Mouse (Mus musculus) midbrain, postnatal 0 days (tissue): ENCODE measurements around the gene Rbpj. TPM values are rescaled to one million over a fixed set of nuclear protein-coding genes. Genes with fewer than 3 reads are reported as not detected.

Experiments used
- ATAC-seq: fragments of 200-750 bp; cut with Nextera tagmentation; 2 replicates; pipeline ENCODE4 v1.8.0; 2017; ENCODE audit warnings: moderate number of reproducible peaks, mild to moderate bottlenecking, moderate TSS enrichment, moderate library complexity; ENCODE audit not compliant: low FRiP score
- DNase-seq: peaks from one replicate; pipeline ENCODE4 v3.0.0-alpha.2; 2015; ENCODE audit warnings: low spot score
- H3K27ac ChIP-seq: fragments of 300-500 bp; sonication (generic); 2 replicates; pipeline ENCODE4 v1.5.1; 2014; ENCODE audit warnings: low read depth, mild to moderate bottlenecking, low read length, mixed read lengths
- H3K27me3 ChIP-seq: fragments of 300-500 bp; sonication (generic); 2 replicates; pipeline ENCODE4 v1.6.1; 2014; ENCODE audit warnings: low read length, control low read depth, mixed read lengths; ENCODE audit not compliant: insufficient read depth
- H3K36me3 ChIP-seq: fragments of 300-500 bp; sonication (generic); 2 replicates; pipeline ENCODE4 v1.6.1; 2014; ENCODE audit warnings: low read length, control low read depth, mixed read lengths; ENCODE audit not compliant: insufficient read depth
- H3K4me1 ChIP-seq: fragments of 300-500 bp; sonication (generic); 2 replicates; pipeline ENCODE4 v1.6.1; 2014; ENCODE audit warnings: mild to moderate bottlenecking, control low read depth, antibody characterized with exemption, low read length, mixed read lengths; ENCODE audit not compliant: insufficient read depth
- H3K4me2 ChIP-seq: fragments of 300-500 bp; sonication (generic); 2 replicates; pipeline ENCODE4 v1.6.1; 2014; ENCODE audit warnings: low read depth, mild to moderate bottlenecking, low read length, mixed read lengths; ENCODE audit not compliant: poor library complexity, severe bottlenecking
- H3K4me3 ChIP-seq: fragments of 300-500 bp; sonication (generic); 2 replicates; pipeline ENCODE4 v1.5.1; 2014; ENCODE audit warnings: low read depth, mild to moderate bottlenecking, low read length, moderate library complexity
- H3K9ac ChIP-seq: fragments of 300-500 bp; sonication (generic); replicated peaks from 2 replicates; pipeline ENCODE4 v1.6.1; 2014; ENCODE audit warnings: mild to moderate bottlenecking, low read length, moderate library complexity, mixed read lengths; ENCODE audit not compliant: poor library complexity, severe bottlenecking
- H3K9me3 ChIP-seq: fragments of 300-500 bp; sonication (generic); 2 replicates; pipeline ENCODE4 v1.6.1; 2016; ENCODE audit warnings: low read length, control low read depth
- CTCF ChIP-seq: IDR thresholded peaks from 2 replicates; pipeline ENCODE4 v1.5.1; 2016; ENCODE audit warnings: antibody characterized with exemption, mild to moderate bottlenecking
- WGBS: fragments of 180-500 bp; shearing (Covaris S2); extraction: QIAGEN DNeasy Blood & Tissue Kit; methylation state at CpG from one replicate; pipeline ENCODE4 v1.1.7; 2014; 5-methylcytosine and 5-hydroxymethylcytosine counted together
- polyA plus RNA-seq: library from polyadenylated mRNA; unstranded; fragments of >200 nt; fragmentation: Nextera tagmentation; extraction: Ambion mirVana; gene quantifications from 2 replicates; pipeline ENCODE4 v1.2.1, GENCODE M21; 2015
- total RNA-seq: library from RNA; depleted of rRNA; stranded (reverse); fragments of >200 nt; gene quantifications from 2 replicates; pipeline ENCODE4 v1.2.3, GENCODE M21; 2014

The Rbpj gene
- total and polyA plus RNA-seq, 2 experiments from 2014 or later, result 14.8 to 21.0 TPM

- H3K4me1 ChIP-seq, result no peaks in the 10 kb centered on the region
- no peak overlapping the region for H3K4me3 ChIP-seq
- H3K9ac ChIP-seq, result no peak overlapping the region
- 94% methylated on average over 6 of the region's 6 CpGs for WGBS
- no peak overlapping the region for H3K4me2 ChIP-seq
- no peak for TF ChIP-seq CTCF
- DNase-seq, result no peak
- no peaks in the 10 kb centered on the region for H3K36me3 ChIP-seq
- no peak for ATAC-seq
- H3K27me3 ChIP-seq, result no peaks in the 10 kb centered on the region
- H3K9me3 ChIP-seq, result no peaks in the 10 kb centered on the region
- H3K27ac ChIP-seq, result no peak overlapping the region
Observed at GRCm38 (mm10) chr5:53436905-53437632, 28.9 kb upstream of the Rbpj start.

DNA sequence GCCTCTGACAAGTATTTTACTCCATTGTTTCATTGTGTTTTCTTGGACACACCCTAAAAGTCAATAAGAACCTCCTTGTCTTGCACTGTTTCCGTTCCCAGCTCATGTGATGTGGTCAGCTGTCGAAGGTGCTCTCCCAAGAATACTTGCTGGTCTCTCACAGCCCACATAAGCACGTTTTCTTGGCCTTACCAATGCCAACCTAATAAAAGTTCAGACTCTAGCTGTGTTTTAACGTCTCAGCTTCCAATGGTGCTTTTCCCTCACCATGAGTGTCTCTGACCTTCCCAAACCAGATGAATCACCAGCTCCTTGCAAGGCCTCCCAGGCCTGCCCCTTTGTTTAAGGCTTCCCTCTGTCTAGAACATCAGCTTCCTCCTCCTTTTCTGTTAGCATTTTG is 28.2 kb upstream of the Rbpj start:
- Histone ChIP-seq H3K4me3 (no peak overlapping the region), H3K9ac (no peak overlapping the region), H3K27me3 (no peaks in the 10 kb centered on the region), H3K4me2 (no peak overlapping the region), H3K9me3 (no peaks in the 10 kb centered on the region), H3K36me3 (no peaks in the 10 kb centered on the region), H3K4me1 (no peaks in the 10 kb centered on the region), H3K27ac (no peak overlapping the region)
- no peak for TF ChIP-seq CTCF
- DNase-seq, result no peak
- 76% methylated on average over 4 of the region's 4 CpGs for WGBS
- no peak for ATAC-seq

DNA sequence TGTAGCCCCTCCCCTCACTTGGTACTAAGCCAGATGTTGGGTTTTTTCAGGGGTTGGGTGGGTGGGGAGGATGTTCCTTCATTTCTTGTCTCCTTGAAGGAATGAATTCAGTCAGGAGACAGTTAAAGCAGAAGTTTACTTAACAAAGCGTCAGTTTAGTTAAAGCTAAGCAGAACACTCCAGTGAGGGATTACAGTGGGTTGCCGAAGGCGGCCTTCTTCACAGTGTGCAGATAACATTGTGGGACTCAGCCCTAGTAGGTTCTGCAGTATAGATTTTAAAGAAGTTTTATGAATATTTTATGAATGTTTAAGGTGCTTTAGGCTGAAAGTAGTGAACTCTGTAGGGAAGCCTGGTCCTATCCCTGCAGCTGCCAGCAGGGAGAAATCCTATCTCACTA is 27.7 kb upstream of the Rbpj start:
- ATAC-seq, result no peak
- WGBS, result 70% methylated on average over 3 of the region's 3 CpGs
- no peak for DNase-seq
- H3K9ac ChIP-seq, result no peak overlapping the region
- H3K36me3 ChIP-seq, result no peaks in the 10 kb centered on the region
- no peak overlapping the region for H3K4me2 ChIP-seq
- no peak overlapping the region for H3K4me3 ChIP-seq
- no peak for TF ChIP-seq CTCF
- H3K27ac ChIP-seq, result no peak overlapping the region
- H3K27me3 ChIP-seq, result no peaks in the 10 kb centered on the region
- no peaks in the 10 kb centered on the region for H3K9me3 ChIP-seq
- H3K4me1 ChIP-seq, result no peaks in the 10 kb centered on the region

- Histone ChIP-seq H3K27me3 (no peaks in the 10 kb centered on the region), H3K4me1 (no peaks in the 10 kb centered on the region), H3K4me3 (no peak overlapping the region), H3K9ac (no peak overlapping the region), H3K9me3 (no peaks in the 10 kb centered on the region), H3K27ac (no peak overlapping the region), H3K4me2 (no peak overlapping the region), H3K36me3 (no peaks in the 10 kb centered on the region)
- DNase-seq (no peak), ATAC-seq (no peak)
- 94% methylated on average over 3 of the region's 3 CpGs for WGBS
- TF ChIP-seq CTCF, result no peak
Observed at GRCm38 (mm10) chr5:53439655-53440054, 26.3 kb upstream of the Rbpj start.

DNA sequence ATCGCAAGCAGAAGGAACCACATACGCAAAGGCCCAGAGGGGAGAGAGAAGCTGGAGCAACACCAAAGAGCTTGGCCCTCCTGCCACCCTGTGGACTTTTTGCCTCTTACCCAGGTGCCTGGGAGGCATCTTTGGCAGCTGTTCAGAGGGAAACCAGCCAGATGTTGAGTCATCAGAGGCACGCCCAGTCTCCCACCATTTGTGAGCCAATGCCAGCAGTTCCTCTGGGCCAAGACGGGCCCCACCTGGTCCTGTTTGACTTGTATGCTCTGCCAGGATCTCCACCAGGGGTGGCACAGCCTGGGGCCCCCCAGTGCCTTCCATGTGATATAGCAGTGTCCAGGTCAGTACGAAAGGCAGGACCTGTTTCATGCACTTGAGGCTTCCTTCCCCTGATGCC is 21.9 kb upstream of the Rbpj start:
- no peaks in the 10 kb centered on the region for H3K36me3 ChIP-seq
- H3K4me2 ChIP-seq, result no peak overlapping the region
- no peak for TF ChIP-seq CTCF
- H3K4me1 ChIP-seq, result no peaks in the 10 kb centered on the region
- no peaks in the 10 kb centered on the region for H3K9me3 ChIP-seq
- H3K4me3 ChIP-seq, result no peak overlapping the region
- no peak overlapping the region for H3K27ac ChIP-seq
- H3K27me3 ChIP-seq, result no peaks in the 10 kb centered on the region
- DNase-seq, result no peak
- H3K9ac ChIP-seq, result no peak overlapping the region
- 93% methylated on average over 5 of the region's 5 CpGs for WGBS
- ATAC-seq, result no peak

DNA sequence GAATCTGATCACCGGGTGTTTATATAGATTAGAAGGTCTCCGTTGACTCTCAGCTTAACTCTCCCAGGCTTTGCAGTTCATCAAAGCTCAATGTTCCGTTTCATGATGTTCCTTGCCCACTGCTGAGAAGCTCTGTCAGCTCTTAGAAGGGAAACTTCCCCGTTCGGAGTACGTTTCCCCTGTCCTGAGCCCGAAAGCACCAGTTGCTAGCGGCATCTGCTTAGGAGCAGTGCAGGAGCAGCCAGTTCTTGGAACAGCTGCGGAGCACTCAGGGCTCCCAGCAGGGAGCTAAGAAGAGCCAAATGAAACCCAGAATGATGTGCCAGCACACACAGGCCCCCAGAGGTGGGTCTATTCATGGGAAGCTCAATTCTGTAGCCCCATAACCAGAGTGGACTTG is 15.0 kb upstream of the Rbpj start:
- Histone ChIP-seq H3K9me3 (no peaks in the 10 kb centered on the region), H3K27ac (no peak overlapping the region; the same call in 1 of the 2 replicates), H3K9ac (no peak overlapping the region), H3K27me3 (no peaks in the 10 kb centered on the region), H3K4me2 (no peak overlapping the region), H3K36me3 (no peaks in the 10 kb centered on the region), H3K4me1 (no peaks in the 10 kb centered on the region), H3K4me3 (no peak overlapping the region)
- 68% methylated on average over 9 of the region's 9 CpGs for WGBS
- DNase-seq (peak; percentile 50), ATAC-seq (no peak)
- no peak for TF ChIP-seq CTCF
